Mouse (Mus musculus) hematopoietic stem cell, adult 5-6 weeks (primary cell): ENCODE data around the gene Hbb-bh1. TPM values are rescaled to one million over a fixed set of nuclear protein-coding genes. Genes with fewer than 3 reads are reported as not detected.
"Not testable (repeated sequence)": the region's sequence is repeated elsewhere in the genome, so short reads cannot be mapped to it uniquely, and the experiment has no call there.

Experiments used
- ATAC-seq, 2 experiments: fragments of 125-278 bp in 1 of 2; replicated peaks in 1 of 2; 2 replicates each; pipeline ENCODE4 v1.8.0; 2016 to 2017; ENCODE audit warnings: inconsistent platforms in 2 of 2, mild to moderate bottlenecking in 2 of 2, moderate number of reproducible peaks in 2 of 2, low read depth in 1 of 2, moderate TSS enrichment in 1 of 2; ENCODE audit not compliant: low FRiP score in 2 of 2, poor library complexity in 2 of 2, severe bottlenecking in 2 of 2, insufficient read depth in 1 of 2, low TSS enrichment in 1 of 2
- total RNA-seq: library from RNA; stranded (forward); fragments of 172-1452, 232-1000 nt; gene quantifications from 2 replicates; pipeline ENCODE4 v1.2.3, GENCODE M21; 2017

The Hbb-bh1 gene
- total RNA-seq, 1 experiment from 2014 or later: not detected

GRCm38 (mm10) chr7:103825536-103826254 lies 17.3 kb downstream of the Hbb-bh1 start:
- ATAC-seq: no peak

DNA sequence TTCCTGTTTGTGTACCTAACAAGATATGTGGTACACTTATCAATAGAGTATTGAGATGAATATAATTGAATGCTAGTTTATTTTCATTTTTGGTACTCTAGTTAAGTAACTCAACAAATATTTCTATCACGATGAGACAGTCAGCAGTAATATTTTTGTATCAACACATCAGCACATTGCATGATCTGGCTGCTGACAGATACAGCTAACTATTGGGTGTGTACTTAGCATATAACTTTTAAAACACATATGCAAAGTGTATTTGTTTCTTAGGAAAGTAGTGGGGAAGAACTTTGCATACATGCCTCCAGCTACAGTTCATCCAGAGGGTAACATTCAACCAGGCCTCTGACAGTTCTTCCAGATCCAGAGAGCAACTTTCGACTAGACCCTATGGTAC lies 18.4 kb downstream of the Hbb-bh1 start:
- ATAC-seq: no peak

- ATAC-seq: not testable (repeated sequence)
Observed at GRCm38 (mm10) chr7:103815085-103815484, 27.9 kb downstream of the Hbb-bh1 start.

- no peak for ATAC-seq
Observed at GRCm38 (mm10) chr7:103813766-103814165, 29.2 kb downstream of the Hbb-bh1 start, which contains the start of gene Hbb-bt. Gene Hbb-bt, minus strand, starts transcription at chr7:103813996.

- ATAC-seq: peak in 1 of 2 experiments; percentile 5; a peak in 1 of 4 replicates
Observed at GRCm38 (mm10) chr7:103813152-103813551, 29.8 kb downstream of the Hbb-bh1 start.

GRCm38 (mm10) chr7:103812174-103812573 lies 30.8 kb downstream of the Hbb-bh1 start:
- peak; percentile 55 to 78 for ATAC-seq

DNA sequence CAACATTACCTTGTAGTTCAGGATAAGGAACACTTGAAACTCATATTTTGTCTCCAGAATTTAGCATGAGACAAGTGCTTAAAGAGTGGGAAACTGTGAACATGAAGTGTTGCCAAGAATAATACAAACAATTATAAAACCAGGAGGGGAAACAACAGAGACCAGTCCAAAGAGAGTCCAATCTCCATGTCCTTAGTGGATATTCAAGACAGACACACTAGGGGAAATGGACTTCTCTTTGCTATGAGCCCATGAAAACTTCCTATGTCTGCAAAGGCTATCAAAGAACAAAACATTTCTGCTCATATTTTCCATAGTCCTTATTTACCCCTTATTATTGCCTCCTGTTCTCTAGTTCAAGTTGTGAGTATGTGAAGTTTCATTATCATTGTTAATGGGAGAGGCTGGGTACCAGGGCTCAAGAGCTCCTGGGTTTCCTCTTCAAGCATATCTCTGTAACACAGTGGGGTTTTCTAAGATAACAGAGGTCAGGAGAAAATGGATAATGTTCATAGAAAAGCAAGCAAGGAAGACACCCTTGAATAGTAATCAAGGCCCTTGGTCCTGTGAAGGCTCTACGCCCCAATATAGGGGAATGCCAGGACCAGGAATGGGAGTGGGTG lies 31.6 kb downstream of the Hbb-bh1 start:
- no peak for ATAC-seq

DNA sequence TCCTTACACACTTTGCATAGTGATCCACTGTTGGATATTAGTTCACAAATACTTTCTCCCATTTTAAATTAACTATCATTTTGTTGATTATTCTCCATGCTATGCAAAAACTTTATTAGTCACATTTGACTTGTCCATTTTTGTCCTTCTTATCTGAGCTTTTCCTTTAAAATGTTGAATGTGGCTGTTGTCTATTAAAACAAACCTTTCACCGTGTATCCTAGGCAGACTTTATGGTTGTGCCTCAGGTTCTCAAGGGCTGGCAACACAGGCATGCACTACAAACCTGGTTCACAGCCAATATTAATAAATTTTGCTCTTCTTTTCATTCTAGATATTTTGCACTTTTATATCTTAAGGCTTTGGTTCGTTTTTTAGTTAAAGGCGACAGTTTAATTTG lies 32.2 kb downstream of the Hbb-bh1 start:
- no peak for ATAC-seq

GRCm38 (mm10) chr7:103810296-103810695 lies 32.7 kb downstream of the Hbb-bh1 start:
- no peak for ATAC-seq

- ATAC-seq: no peak
Observed at GRCm38 (mm10) chr7:103809801-103810155, 33.2 kb downstream of the Hbb-bh1 start.

- ATAC-seq: peak; percentile 73 to 81
Observed at GRCm38 (mm10) chr7:103808971-103809800, 33.8 kb downstream of the Hbb-bh1 start.

DNA sequence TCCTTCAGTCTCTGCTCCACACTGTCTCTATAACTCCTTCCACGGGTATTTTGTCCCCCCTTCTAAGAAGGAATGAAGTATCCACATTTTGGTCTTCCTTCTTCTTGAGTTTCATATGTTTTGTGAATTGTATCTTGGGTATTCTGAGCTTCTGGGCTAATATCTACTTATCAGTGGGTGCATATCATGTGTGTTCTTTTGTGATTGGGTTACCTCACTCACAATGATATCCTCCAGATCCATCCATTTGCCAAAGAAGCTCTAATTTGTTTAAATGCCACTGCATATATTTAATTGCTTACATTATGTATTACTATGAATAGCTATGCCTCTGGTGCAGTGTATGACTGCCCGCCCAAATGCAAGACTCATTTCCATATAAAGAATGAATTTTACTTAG lies 34.8 kb downstream of the Hbb-bh1 start:
- ATAC-seq: not testable (repeated sequence)

DNA sequence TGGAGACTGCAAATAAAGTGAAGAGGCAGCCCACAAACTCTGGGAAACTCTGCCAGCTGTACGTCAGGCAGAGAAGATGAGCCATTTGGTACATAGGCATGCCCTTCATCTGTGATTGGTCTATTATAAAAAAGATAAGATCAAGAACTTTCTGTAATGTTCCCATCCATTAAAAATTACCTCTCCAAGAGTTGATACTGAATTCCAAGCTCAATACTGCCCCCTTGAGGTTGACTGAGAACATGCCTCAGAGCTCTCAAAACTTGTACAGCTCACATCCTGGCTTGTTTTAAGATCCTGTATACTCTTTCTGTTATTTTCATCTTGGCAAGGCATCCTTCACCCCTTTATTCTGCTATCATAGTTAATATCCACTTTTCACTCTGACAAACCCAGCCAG lies 36.1 kb downstream of the Hbb-bh1 start:
- peak; percentile 50 to 62; a peak in 3 of 4 replicates for ATAC-seq

GRCm38 (mm10) chr7:103792669-103793388 lies 50.1 kb downstream of the Hbb-bh1 start:
- peak; percentile 62 to 76 for ATAC-seq

DNA sequence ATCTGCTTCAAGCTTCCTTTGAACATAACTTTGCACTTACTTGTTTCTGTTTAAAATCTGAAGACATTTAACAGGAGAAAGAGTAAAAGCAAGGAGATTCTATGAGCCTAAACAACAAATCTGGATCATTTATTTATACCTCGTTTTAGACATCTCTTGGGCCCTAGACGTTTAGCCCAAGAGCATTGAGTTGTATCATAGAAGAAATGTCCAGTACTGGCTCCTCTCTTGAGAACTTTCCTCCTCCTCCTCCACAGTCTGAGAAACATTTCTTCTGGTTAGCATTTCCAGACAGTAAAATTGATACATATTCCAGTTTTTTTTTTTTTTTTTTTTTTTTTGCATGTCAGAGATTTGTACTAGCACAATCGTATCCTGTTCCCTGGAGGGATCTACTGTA lies 51.2 kb downstream of the Hbb-bh1 start, which contains the start of gene Olfr67:
TSS of gene Olfr67 (minus strand) at position 101 of the 400 bp plus-strand sequence.
- ATAC-seq: no peak
